ENCODE assay signal across 24 mouse cellular contexts in genomic region chr8:4934035-4934434, GRCm38 (mm10).
DNase-seq lines count a peak whose midpoint lies in the region; ATAC-seq and TF ChIP-seq lines count a peak whose summit lies in the region.
"Had no signal": no experiment of that assay in that cellular context is flagged by ENCODE, and none has a peak within 500 bp of the region (broad histone marks: within the 10 kb centered on the region; RNA-seq: fewer than 3 reads in every experiment).

No protein-coding gene starts in this region.

- H3K9ac ChIP-seq in ES-Bruce4 (ENCODE audit: low read depth, poor library complexity, severe bottlenecking) (no peak overlapping the region), ES-E14 (ENCODE audit: insufficient read depth, low read depth, low read length, poor library complexity, severe bottlenecking) (no peak overlapping the region)
- H3K9ac ChIP-seq in forebrain, embryonic 13.5 days: no peak overlapping the region
- H3K9ac ChIP-seq: embryonic facial prominence, embryonic 13.5 days; embryonic facial prominence, embryonic 15.5 days had no signal

- 0 out of 2 replicates have a peak, but pooled peaks have one; percentile 67 for TF ChIP-seq EP300 in ES-Bruce4 (IDR thresholded peaks at IDR 0.05; ENCODE audit: insufficient read depth, low read depth, low read length)

- H3K9me3 ChIP-seq in ES-Bruce4 (replicated peaks; ENCODE audit: control insufficient read depth, insufficient read depth, low read length, poor library complexity, severe bottlenecking): peaks cover 9% of the 10 kb centered on the region; the same call in 1 of the 2 replicates
- H3K9me3 ChIP-seq in ES-E14 (ENCODE audit: control insufficient read depth, insufficient read depth, low read depth, low read length): no peaks in the 10 kb centered on the region
- no peaks in the 10 kb centered on the region for H3K9me3 ChIP-seq in forebrain, embryonic 13.5 days (replicated peaks)
- H3K9me3 ChIP-seq: embryonic facial prominence, embryonic 13.5 days; embryonic facial prominence, embryonic 15.5 days; forebrain, embryonic 10.5 days had no signal

- H3K36me3 ChIP-seq in ES-Bruce4 (ENCODE audit: control insufficient read depth, insufficient read depth, low read length, poor library complexity, severe bottlenecking): no peaks in the 10 kb centered on the region
- H3K36me3 ChIP-seq in ES-E14 (ENCODE audit: control insufficient read depth, insufficient read depth, low read length, poor library complexity, severe bottlenecking): no peaks in the 10 kb centered on the region
- no peaks in the 10 kb centered on the region for H3K36me3 ChIP-seq in forebrain, embryonic 13.5 days (ENCODE audit: poor library complexity, severe bottlenecking)
- H3K36me3 ChIP-seq: embryonic facial prominence, embryonic 13.5 days; embryonic facial prominence, embryonic 15.5 days; forebrain, embryonic 10.5 days had no signal

- TF ChIP-seq CTCF in ES-Bruce4 (IDR thresholded peaks at IDR 0.05; ENCODE audit: low read depth, low read length): no peak

- no peak overlapping the region for H3K4me2 ChIP-seq in forebrain, embryonic 13.5 days
- H3K4me2 ChIP-seq: embryonic facial prominence, embryonic 13.5 days; embryonic facial prominence, embryonic 15.5 days had no signal

- H3K27me3 ChIP-seq in ES-Bruce4 (ENCODE audit: control insufficient read depth, insufficient read depth, low read length, poor library complexity, severe bottlenecking): no peaks in the 10 kb centered on the region
- H3K27me3 ChIP-seq in forebrain, embryonic 13.5 days: no peaks in the 10 kb centered on the region
- H3K27me3 ChIP-seq: CH12.LX; embryonic facial prominence, embryonic 13.5 days; embryonic facial prominence, embryonic 15.5 days had no signal

- H3K4me3 ChIP-seq in ES-Bruce4 (ENCODE audit: low read depth, low read length) (no peak overlapping the region), ES-E14 (ENCODE audit: insufficient read depth in 1 of 2, low read depth in 1 of 2, low read length in 2 of 2, poor library complexity in 1 of 2, severe bottlenecking in 1 of 2) (0 out of 4 replicates have a peak overlapping the region, but pooled peaks of 1 of the 2 experiments have one; percentile 18)
- no peak overlapping the region for H3K4me3 ChIP-seq in forebrain, embryonic 13.5 days
- H3K4me3 ChIP-seq: embryonic facial prominence, embryonic 13.5 days; embryonic facial prominence, embryonic 15.5 days; erythroblast, embryonic 14.5 days; forebrain, embryonic 10.5 days had no signal

- no peaks in the 10 kb centered on the region for H3K4me1 ChIP-seq in ES-Bruce4 (ENCODE audit: control insufficient read depth, insufficient read depth, low read length)
- H3K4me1 ChIP-seq in ES-E14 (ENCODE audit: control insufficient read depth in 2 of 2, insufficient read depth in 2 of 2, low read length in 2 of 2, poor library complexity in 1 of 2): peaks cover 2 to 8% of the 10 kb centered on the region in 2 experiments; a peak in 2 of 4 replicates
- no peaks in the 10 kb centered on the region for H3K4me1 ChIP-seq in forebrain, embryonic 13.5 days
- H3K4me1 ChIP-seq: embryonic facial prominence, embryonic 13.5 days; embryonic facial prominence, embryonic 15.5 days; forebrain, embryonic 10.5 days had no signal

- no peak for ATAC-seq in forebrain, embryonic 13.5 days
- ATAC-seq: CD4-positive, CD25-positive, alpha-beta regulatory T cell, adult 4 months; forebrain, embryonic 14.5 days; forebrain, embryonic 16.5 days had no signal

- peak; percentile 66 for DNase-seq in ES-E14 (ENCODE audit: low read depth, low spot score)
- DNase-seq in ZHBTc4 (ENCODE audit: low read depth, low spot score): peak; percentile 92
- DNase-seq in urinary bladder, postnatal 25 days (ENCODE audit: low spot score): no peak
- DNase-seq: adrenal gland, adult 2 months; adrenal gland, postnatal 10 days; adrenal gland, postnatal 25 days; B cell, adult 2 months; cerebellum, adult 11 months; cerebellum, adult 18-20 months; cerebellum, adult 8-10 months; cerebellum, adult 9-11 months; cerebellum, postnatal 14 days; cerebellum, postnatal 36 days; embryo, embryonic 11 days had no signal

- TF ChIP-seq POLR2A in ES-Bruce4 (IDR thresholded peaks at IDR 0.05; ENCODE audit: insufficient read depth, low read length): no peak

- WGBS in forebrain, embryonic 13.5 days: 28% methylated on average over 2 of the region's 2 CpGs

- H3K27ac ChIP-seq in ES-Bruce4 (ENCODE audit: insufficient read depth, low read length) (peak overlapping the region; percentile 94), ES-E14 (ENCODE audit: insufficient read depth, low read depth, low read length, poor library complexity, severe bottlenecking) (peak overlapping the region; percentile 80; the same call in 1 of the 2 replicates)
- H3K27ac ChIP-seq in forebrain, embryonic 13.5 days: no peak overlapping the region
- H3K27ac ChIP-seq: embryonic facial prominence, embryonic 13.5 days; embryonic facial prominence, embryonic 15.5 days; forebrain, embryonic 10.5 days had no signal

- in situ Hi-C loops in ES-E14 (cut with MboI; ENCODE audit: low sequenced_read_pairs in 2 of 2, unreplicated experiment in 2 of 2): no loop called here

TF ChIP-seq in ES-E14, 5 proteins besides CTCF, POLR2A, EP300 and RAD21:
- TF ChIP-seq CHD2 (IDR thresholded peaks at IDR 0.05; ENCODE audit: low read depth, low read length) (no peak; the same call in 1 of the 2 replicates), ZC3H11A (IDR thresholded peaks at IDR 0.05; ENCODE audit: borderline replicate concordance, low read depth, low read length) (no peak), ZNF384 (IDR thresholded peaks at IDR 0.05; ENCODE audit: low read depth, low read length) (no peak)
TF ChIP-seq in ES-E14: peak in this region for 0.
